Mouse (Mus musculus) hindbrain, embryonic 13.5 days (tissue): ENCODE data around the gene Gpr89. TPM values are rescaled to one million over a fixed set of nuclear protein-coding genes. Genes with fewer than 3 reads are reported as not detected.

Experiments
- ATAC-seq: fragments of 200-750 bp; cut with Nextera tagmentation; 2 replicates; pipeline ENCODE4 v1.8.0; 2017; ENCODE audit warnings: moderate TSS enrichment; ENCODE audit not compliant: low FRiP score
- H3K27ac ChIP-seq: fragments of 300-500 bp; sonication (generic); 2 replicates; pipeline ENCODE4 v1.5.1; 2015; ENCODE audit warnings: inconsistent platforms, mild to moderate bottlenecking, moderate library complexity
- H3K27me3 ChIP-seq: fragments of 300-500 bp; sonication (generic); 2 replicates; pipeline ENCODE4 v1.6.1; 2015; ENCODE audit warnings: mild to moderate bottlenecking, inconsistent platforms
- H3K36me3 ChIP-seq: fragments of 300-500 bp; sonication (generic); 2 replicates; pipeline ENCODE4 v1.6.1; 2015; ENCODE audit warnings: mild to moderate bottlenecking, inconsistent platforms
- H3K4me1 ChIP-seq: fragments of 300-500 bp; sonication (generic); replicated peaks from 2 replicates; pipeline ENCODE4 v1.6.1; 2015; ENCODE audit warnings: inconsistent platforms
- H3K4me2 ChIP-seq: fragments of 300-500 bp; sonication (generic); 2 replicates; pipeline ENCODE4 v1.6.1; 2015; ENCODE audit warnings: inconsistent platforms, mild to moderate bottlenecking, moderate library complexity
- H3K4me3 ChIP-seq: fragments of 300-500 bp; sonication (generic); 2 replicates; pipeline ENCODE4 v1.5.1; 2015; ENCODE audit warnings: mild to moderate bottlenecking, inconsistent platforms
- H3K9ac ChIP-seq: fragments of 300-500 bp; sonication (generic); 2 replicates; pipeline ENCODE4 v1.6.1; 2015; ENCODE audit warnings: mild to moderate bottlenecking, inconsistent platforms
- H3K9me3 ChIP-seq: fragments of 300-500 bp; sonication (generic); 2 replicates; pipeline ENCODE4 v1.6.1; 2016; ENCODE audit warnings: inconsistent platforms
- WGBS: fragments of 180-500 bp; shearing (Covaris S2); methylation state at CpG from one replicate; pipeline ENCODE4 v1.1.7; 2015; 5-methylcytosine and 5-hydroxymethylcytosine counted together
- polyA plus RNA-seq: library from polyadenylated mRNA; unstranded; fragments of >200 nt; fragmentation: Nextera tagmentation; extraction: Ambion mirVana; gene quantifications from 2 replicates; pipeline ENCODE4 v1.2.1, GENCODE M21; 2015

Gpr89 gene
- polyA plus RNA-seq, 1 experiment from 2014 or later = 40.7 TPM

GRCm38 (mm10) chr3:96867863-96868262 is 37.3 kb downstream of the Gpr89 start:
- Histone ChIP-seq H3K27me3 (no peaks in the 10 kb centered on the region), H3K9me3 (no peaks in the 10 kb centered on the region), H3K27ac (no peak overlapping the region), H3K9ac (no peak overlapping the region), H3K4me3 (no peak overlapping the region), H3K4me2 (no peak overlapping the region), H3K36me3 (peaks cover 57% of the 10 kb centered on the region), H3K4me1 (no peaks in the 10 kb centered on the region)
- ATAC-seq = no peak
- WGBS = 91% methylated on average over 3 of the region's 3 CpGs

GRCm38 (mm10) chr3:96860498-96860897 is 44.6 kb downstream of the Gpr89 start:
- no peak for ATAC-seq
- no peak overlapping the region for H3K27ac ChIP-seq
- H3K4me3 ChIP-seq = no peak overlapping the region
- no peaks in the 10 kb centered on the region for H3K4me1 ChIP-seq
- no peak overlapping the region for H3K4me2 ChIP-seq
- peaks cover 5% of the 10 kb centered on the region; the same call in 1 of the 2 replicates for H3K36me3 ChIP-seq
- 93% methylated on average over 5 of the region's 5 CpGs for WGBS
- H3K9me3 ChIP-seq = no peaks in the 10 kb centered on the region
- H3K9ac ChIP-seq = no peak overlapping the region
- no peaks in the 10 kb centered on the region for H3K27me3 ChIP-seq

DNA sequence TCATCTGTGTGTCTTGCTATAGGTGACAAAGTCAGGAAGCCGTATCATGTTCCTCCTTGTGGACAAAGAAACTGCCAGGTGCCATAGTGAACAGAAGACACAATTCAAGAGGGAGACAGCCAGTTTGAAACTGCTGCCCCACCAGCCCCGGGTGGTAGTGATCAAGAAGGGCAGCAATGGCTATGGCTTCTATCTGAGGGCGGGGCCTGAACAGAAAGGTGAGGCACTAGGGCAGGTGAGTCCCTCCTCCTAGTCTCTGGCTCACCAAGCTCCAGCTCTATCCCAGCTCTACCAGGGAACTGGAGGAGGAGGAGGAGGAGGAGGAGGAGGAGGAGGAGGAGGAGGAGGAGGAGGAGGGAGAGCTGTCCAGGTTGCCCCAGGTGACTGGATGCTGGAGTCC is 49.3 kb downstream of the Gpr89 start:
- no peak overlapping the region for H3K9ac ChIP-seq
- 88% methylated on average over 3 of the region's 3 CpGs for WGBS
- ATAC-seq = no peak

DNA sequence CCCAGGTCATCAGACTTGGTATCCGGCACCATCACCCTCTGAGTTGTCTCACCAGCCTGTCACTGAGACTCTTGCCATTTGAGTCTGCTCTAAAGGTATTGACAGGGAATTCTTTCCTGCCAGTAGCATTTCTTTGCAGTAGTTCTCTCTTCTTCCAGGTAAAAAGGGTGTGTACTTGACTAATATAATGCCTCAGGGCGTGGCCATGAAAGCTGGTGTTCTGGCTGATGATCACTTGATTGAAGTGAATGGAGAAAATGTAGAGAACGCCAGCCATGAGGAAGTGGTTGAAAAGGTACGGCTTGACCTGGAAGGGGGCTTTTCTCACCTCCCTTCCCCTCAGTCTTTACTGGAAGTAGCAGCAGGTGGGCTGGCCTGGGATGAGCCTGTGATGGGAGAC is 50.8 kb downstream of the Gpr89 start:
- no peaks in the 10 kb centered on the region for H3K27me3 ChIP-seq
- WGBS = 91% methylated on average over 4 of the region's 4 CpGs
- peaks cover 5% of the 10 kb centered on the region; the same call in 1 of the 2 replicates for H3K36me3 ChIP-seq
- no peak overlapping the region for H3K9ac ChIP-seq
- ATAC-seq = no peak
- no peak overlapping the region for H3K4me2 ChIP-seq
- H3K4me1 ChIP-seq = no peaks in the 10 kb centered on the region
- H3K4me3 ChIP-seq = no peak overlapping the region
- no peaks in the 10 kb centered on the region for H3K9me3 ChIP-seq
- no peak overlapping the region for H3K27ac ChIP-seq

More for the DNA sequence above, 49.3 kb downstream of the Gpr89 start:
- Histone ChIP-seq H3K4me2 (no peak overlapping the region), H3K4me1 (no peaks in the 10 kb centered on the region), H3K27ac (no peak overlapping the region), H3K36me3 (peaks cover 5% of the 10 kb centered on the region; the same call in 1 of the 2 replicates), H3K9me3 (no peaks in the 10 kb centered on the region), H3K4me3 (no peak overlapping the region), H3K27me3 (no peaks in the 10 kb centered on the region)

DNA sequence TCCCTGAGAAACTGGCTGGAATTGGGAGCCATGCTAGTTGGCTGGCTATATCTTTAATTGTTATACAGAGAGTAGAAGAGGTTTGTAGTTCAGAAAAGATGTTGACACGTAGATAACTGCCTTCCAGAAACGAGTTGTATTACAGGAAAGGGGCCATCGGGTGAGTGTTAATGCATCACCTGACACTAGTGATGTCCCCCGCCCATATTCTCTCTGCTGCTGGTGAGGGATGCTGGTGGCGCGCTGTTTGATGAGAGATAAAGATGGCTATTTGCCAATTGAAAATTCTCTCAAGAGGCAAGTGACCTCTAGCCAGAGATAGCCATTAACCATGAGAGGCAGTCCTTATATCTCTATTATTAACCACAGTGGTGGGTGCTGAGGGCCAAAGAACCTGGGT is 52.6 kb downstream of the Gpr89 start:
- Histone ChIP-seq H3K27ac (no peak overlapping the region), H3K36me3 (peaks cover 4% of the 10 kb centered on the region; the same call in 1 of the 2 replicates), H3K4me1 (no peaks in the 10 kb centered on the region), H3K9ac (no peak overlapping the region), H3K4me3 (no peak overlapping the region), H3K9me3 (no peaks in the 10 kb centered on the region), H3K4me2 (no peak overlapping the region), H3K27me3 (no peaks in the 10 kb centered on the region)
- ATAC-seq = no peak
- 80% methylated on average over 6 of the region's 6 CpGs for WGBS

DNA sequence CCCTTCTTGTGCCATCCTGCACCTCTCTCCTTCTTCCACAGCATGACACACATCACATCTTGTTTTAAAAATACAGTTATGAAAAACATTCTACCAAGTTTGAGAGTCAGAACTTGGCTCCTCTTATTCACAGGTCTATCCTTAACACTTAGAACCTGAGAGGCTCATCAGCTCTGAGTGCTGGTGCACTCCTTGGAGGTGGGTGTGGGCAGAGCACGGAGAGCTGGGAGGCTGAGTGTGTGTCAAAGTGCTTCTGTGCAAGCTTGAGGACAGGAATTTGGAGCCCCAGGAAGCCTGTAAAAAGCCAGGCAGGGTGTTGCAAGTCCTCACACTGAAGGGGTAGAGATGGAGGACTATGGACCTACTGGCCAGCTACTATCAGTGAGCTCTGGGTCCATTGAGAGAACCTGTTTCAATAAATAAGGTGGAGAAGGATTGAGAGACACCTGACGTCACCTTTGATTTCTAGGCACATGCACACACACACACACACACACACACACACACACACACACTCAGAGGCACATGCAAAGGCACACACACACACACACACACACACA is 55.9 kb downstream of the Gpr89 start:
- H3K27ac ChIP-seq = no peak overlapping the region
- ATAC-seq = no peak
- H3K36me3 ChIP-seq = no peaks in the 10 kb centered on the region
- H3K4me2 ChIP-seq = no peak overlapping the region
- no peak overlapping the region for H3K4me3 ChIP-seq
- H3K9me3 ChIP-seq = no peaks in the 10 kb centered on the region
- no peaks in the 10 kb centered on the region for H3K27me3 ChIP-seq
- H3K4me1 ChIP-seq = no peaks in the 10 kb centered on the region
- H3K9ac ChIP-seq = no peak overlapping the region
- 92% methylated on average over 2 of the region's 2 CpGs for WGBS

GRCm38 (mm10) chr3:96848470-96848869 is 56.7 kb downstream of the Gpr89 start:
- ATAC-seq = no peak

DNA sequence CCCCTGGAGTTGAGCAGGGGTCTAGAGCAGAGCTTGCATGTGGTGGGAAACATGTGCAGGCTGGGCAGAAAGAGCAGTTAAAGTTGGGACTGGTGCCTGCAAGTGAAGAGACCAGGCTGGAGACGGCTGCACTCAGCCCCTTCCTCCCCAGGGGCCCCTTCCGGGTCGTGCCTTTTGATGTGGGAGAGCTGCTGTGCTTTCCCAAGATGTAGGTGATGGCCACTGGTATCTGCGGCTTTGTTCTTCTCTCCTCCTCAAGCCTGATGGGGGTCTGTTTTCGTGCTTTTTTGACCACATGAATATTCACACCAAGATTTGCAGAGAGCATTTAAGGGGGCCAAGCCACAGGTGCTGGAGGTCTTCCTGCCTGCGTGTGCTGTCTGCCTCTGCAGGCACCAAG is 57.5 kb downstream of the Gpr89 start:
- H3K9ac ChIP-seq = no peak overlapping the region
- no peak for ATAC-seq
- H3K9me3 ChIP-seq = no peaks in the 10 kb centered on the region
- H3K4me3 ChIP-seq = no peak overlapping the region
- no peak overlapping the region for H3K4me2 ChIP-seq
- no peak overlapping the region for H3K27ac ChIP-seq
- H3K36me3 ChIP-seq = no peaks in the 10 kb centered on the region
- no peaks in the 10 kb centered on the region for H3K27me3 ChIP-seq
- no peaks in the 10 kb centered on the region for H3K4me1 ChIP-seq
- WGBS = 36% methylated on average over 6 of the region's 6 CpGs

More at GRCm38 (mm10) chr3:96848470-96848869, 56.7 kb downstream of the Gpr89 start:
- WGBS = 86% methylated on average over 7 of the region's 8 CpGs
- Histone ChIP-seq H3K4me1 (no peaks in the 10 kb centered on the region), H3K4me2 (no peak overlapping the region), H3K9me3 (no peaks in the 10 kb centered on the region), H3K9ac (no peak overlapping the region), H3K4me3 (no peak overlapping the region), H3K36me3 (no peaks in the 10 kb centered on the region), H3K27me3 (no peaks in the 10 kb centered on the region), H3K27ac (no peak overlapping the region)

DNA sequence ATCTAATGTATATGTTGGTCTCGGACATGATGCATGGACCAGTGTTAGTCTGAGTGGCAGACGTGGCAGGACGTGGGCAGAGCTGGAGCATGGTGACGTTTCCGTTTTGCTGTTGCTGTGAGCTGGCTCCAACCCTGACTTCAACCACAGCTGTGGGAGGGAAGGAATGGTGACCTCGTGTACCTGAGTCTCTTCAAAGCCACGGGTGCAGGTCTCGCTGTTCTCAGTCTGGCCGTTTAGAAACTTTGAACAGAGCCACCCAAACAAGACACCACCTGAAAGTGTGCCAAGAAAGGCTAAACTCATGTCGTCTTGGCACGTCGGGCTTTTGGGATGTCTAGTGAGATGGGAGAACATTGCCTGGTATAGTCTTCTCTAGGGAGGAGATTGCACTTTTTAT is 58.2 kb downstream of the Gpr89 start:
- Histone ChIP-seq H3K36me3 (no peaks in the 10 kb centered on the region), H3K27ac (no peak overlapping the region), H3K9ac (no peak overlapping the region), H3K4me1 (no peaks in the 10 kb centered on the region), H3K4me3 (no peak overlapping the region), H3K9me3 (no peaks in the 10 kb centered on the region), H3K27me3 (no peaks in the 10 kb centered on the region), H3K4me2 (no peak overlapping the region)
- no peak for ATAC-seq
- 91% methylated on average over 12 of the region's 12 CpGs for WGBS

DNA sequence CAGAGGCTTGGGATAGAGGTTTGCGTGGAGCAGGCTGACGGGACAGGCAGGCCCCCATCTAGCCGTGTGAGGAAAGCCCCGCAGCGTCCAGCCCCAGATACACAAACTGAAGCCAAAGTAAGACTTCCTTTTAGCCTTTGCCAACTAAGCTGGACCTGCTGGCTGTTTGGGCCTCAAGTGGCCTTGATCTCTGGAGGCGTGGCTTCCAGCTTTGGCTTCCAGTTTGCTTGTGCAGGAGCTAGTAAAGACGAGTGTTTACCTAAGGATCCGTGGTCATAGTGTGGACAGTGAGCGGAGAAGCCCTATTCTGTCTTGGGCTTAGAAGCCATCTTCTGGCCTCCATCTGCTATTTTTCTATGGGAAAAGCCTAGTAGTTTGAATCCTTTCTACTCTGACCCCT is 59.3 kb downstream of the Gpr89 start:
- H3K4me2 ChIP-seq = no peak overlapping the region
- H3K27me3 ChIP-seq = no peaks in the 10 kb centered on the region
- 90% methylated on average over 9 of the region's 9 CpGs for WGBS
- no peaks in the 10 kb centered on the region for H3K9me3 ChIP-seq
- H3K9ac ChIP-seq = no peak overlapping the region
- ATAC-seq = no peak
- no peaks in the 10 kb centered on the region for H3K36me3 ChIP-seq
- H3K4me1 ChIP-seq = no peaks in the 10 kb centered on the region
- no peak overlapping the region for H3K4me3 ChIP-seq
- no peak overlapping the region for H3K27ac ChIP-seq

GRCm38 (mm10) chr3:96845191-96845590 is 60.0 kb downstream of the Gpr89 start:
- H3K27me3 ChIP-seq = no peaks in the 10 kb centered on the region
- ATAC-seq = no peak
- H3K4me1 ChIP-seq = no peaks in the 10 kb centered on the region
- 94% methylated on average over 6 of the region's 6 CpGs for WGBS
- no peaks in the 10 kb centered on the region for H3K9me3 ChIP-seq
- H3K4me3 ChIP-seq = no peak overlapping the region
- H3K27ac ChIP-seq = no peak overlapping the region
- H3K9ac ChIP-seq = no peak overlapping the region
- H3K4me2 ChIP-seq = no peak overlapping the region
- no peaks in the 10 kb centered on the region for H3K36me3 ChIP-seq

DNA sequence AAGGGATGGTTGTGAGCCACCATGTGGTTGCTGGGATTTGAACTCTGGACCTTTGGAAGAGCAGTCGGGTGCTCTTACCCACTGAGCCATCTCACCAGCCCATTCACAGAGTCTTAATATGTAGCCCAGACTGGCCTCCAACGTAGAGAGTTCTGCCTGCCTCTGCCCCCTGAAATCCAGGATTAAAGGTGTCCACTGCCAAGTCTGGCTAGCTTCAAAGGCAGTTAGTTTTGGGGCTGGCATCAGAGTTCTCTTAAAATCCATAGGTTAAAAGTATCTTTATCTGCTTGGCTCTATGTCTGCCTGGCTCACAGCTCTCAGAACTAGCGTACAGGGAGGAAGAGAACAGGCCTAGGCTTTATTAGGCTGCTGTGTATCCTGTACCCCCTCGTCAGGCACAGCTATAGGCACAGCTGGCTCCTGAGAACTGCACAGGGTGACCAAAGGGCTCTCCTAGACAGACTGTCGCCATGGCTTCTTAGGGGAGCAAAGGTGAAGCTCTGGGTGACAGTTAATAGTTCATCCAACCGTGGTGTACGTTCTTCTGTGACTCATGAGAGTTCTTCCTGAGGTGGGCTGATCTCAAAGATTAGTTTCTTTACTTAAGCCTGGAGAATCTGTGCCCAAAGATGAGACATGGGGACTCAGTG is 66.0 kb downstream of the Gpr89 start:
- WGBS = 81% methylated on average over 7 of the region's 7 CpGs
- H3K4me2 ChIP-seq = no peak overlapping the region
- H3K9ac ChIP-seq = no peak overlapping the region
- no peaks in the 10 kb centered on the region for H3K4me1 ChIP-seq
- H3K36me3 ChIP-seq = no peaks in the 10 kb centered on the region
- H3K4me3 ChIP-seq = no peak overlapping the region
- no peak overlapping the region for H3K27ac ChIP-seq
- ATAC-seq = no peak
- H3K27me3 ChIP-seq = no peaks in the 10 kb centered on the region
- H3K9me3 ChIP-seq = no peaks in the 10 kb centered on the region

GRCm38 (mm10) chr3:96836414-96836813 is 68.7 kb downstream of the Gpr89 start:
- Histone ChIP-seq H3K4me2 (no peak overlapping the region), H3K4me3 (no peak overlapping the region), H3K36me3 (no peaks in the 10 kb centered on the region), H3K4me1 (no peaks in the 10 kb centered on the region), H3K27ac (no peak overlapping the region), H3K9me3 (no peaks in the 10 kb centered on the region), H3K27me3 (no peaks in the 10 kb centered on the region), H3K9ac (no peak overlapping the region)
- whole genome bisulfite sequencing = 69% methylated on average over 2 of the region's 2 CpGs
- no peak for ATAC-seq
